Mouse (Mus musculus) ES-E14 (cell line): ENCODE measurements around the gene Qars.

Source experiments
- HCFC1 ChIP-seq: IDR thresholded peaks from 2 replicates; pipeline ENCODE4 v1.6.1; 2012; ENCODE audit warnings: low read length, inconsistent platforms, borderline replicate concordance; ENCODE audit not compliant: insufficient read depth
- MAFK ChIP-seq: IDR thresholded peaks from 2 replicates; pipeline ENCODE4 v1.6.1; 2014; ENCODE audit warnings: mild to moderate bottlenecking, low read depth, low read length, inconsistent platforms; ENCODE audit not compliant: insufficient read depth
- ZC3H11A ChIP-seq: IDR thresholded peaks from 2 replicates; pipeline ENCODE4 v1.6.1; 2012; ENCODE audit warnings: low read depth, mild to moderate bottlenecking, inconsistent platforms, low read length, borderline replicate concordance
- ZNF384 ChIP-seq: IDR thresholded peaks from 2 replicates; pipeline ENCODE4 v1.6.1; 2012; ENCODE audit warnings: low read depth, low read length, inconsistent platforms

GRCm38 (mm10) chr9:108525400-108525799, 17.9 kb downstream of the Qars start:
- TF ChIP-seq ZC3H11A (no peak), HCFC1 (no peak), MAFK (no peak), ZNF384 (no peak)
